Mouse (Mus musculus) stomach, postnatal 0 days (tissue): Measurements from ENCODE around the gene Atp6v0a1. TPM values are rescaled to one million over a fixed set of nuclear protein-coding genes. Genes with fewer than 3 reads are reported as not detected.
A peak's percentile ranks its signal among the peaks of the same experiment; 100 is the strongest.

ENCODE experiments used
- ATAC-seq: fragments of 200-750 bp; cut with Nextera tagmentation; 2 replicates; pipeline ENCODE4 v1.8.0; 2017; ENCODE audit not compliant: low FRiP score, low TSS enrichment
- DNase-seq: peaks from one replicate; pipeline ENCODE4 v3.0.0-alpha.2; 2016; ENCODE audit warnings: low spot score
- H3K27ac ChIP-seq: fragments of 300-500 bp; sonication (generic); replicated peaks from 2 replicates; pipeline ENCODE4 v1.5.1; 2014; ENCODE audit warnings: mild to moderate bottlenecking, control low read depth
- H3K27me3 ChIP-seq: fragments of 300-500 bp; sonication (generic); 2 replicates; pipeline ENCODE4 v1.6.1; 2014; ENCODE audit warnings: low read length; ENCODE audit not compliant: control insufficient read depth, insufficient read depth
- H3K36me3 ChIP-seq: fragments of 300-500 bp; sonication (generic); 2 replicates; pipeline ENCODE4 v1.6.1; 2014; ENCODE audit warnings: low read length, mixed read lengths; ENCODE audit not compliant: control insufficient read depth, insufficient read depth
- H3K4me1 ChIP-seq: fragments of 300-500 bp; sonication (generic); replicated peaks from 2 replicates; pipeline ENCODE4 v1.6.1; 2014; ENCODE audit warnings: antibody characterized with exemption; ENCODE audit not compliant: control insufficient read depth, insufficient read depth
- H3K4me2 ChIP-seq: fragments of 300-500 bp; sonication (generic); replicated peaks from 2 replicates; pipeline ENCODE4 v1.6.1; 2014; ENCODE audit warnings: low read depth, mild to moderate bottlenecking, control low read depth, moderate library complexity
- H3K4me3 ChIP-seq: fragments of 300-500 bp; sonication (generic); 2 replicates; pipeline ENCODE4 v1.5.1; 2014; ENCODE audit warnings: low read depth, low read length, control low read depth
- H3K9ac ChIP-seq: fragments of 300-500 bp; sonication (generic); 2 replicates; pipeline ENCODE4 v1.6.1; 2014; ENCODE audit warnings: mild to moderate bottlenecking, low read length, control low read depth, mixed read lengths
- H3K9me3 ChIP-seq: fragments of 300-500 bp; sonication (generic); 2 replicates; pipeline ENCODE4 v1.6.1; 2016; ENCODE audit warnings: low read length; ENCODE audit not compliant: control insufficient read depth
- CTCF ChIP-seq: IDR thresholded peaks from 2 replicates; pipeline ENCODE4 v1.5.1; 2016; ENCODE audit warnings: antibody characterized with exemption, low read depth, mild to moderate bottlenecking, moderate library complexity
- EP300 ChIP-seq: optimal IDR thresholded peaks from 2 replicates; pipeline ENCODE3; 2016; ENCODE audit warnings: antibody characterized with exemption
- WGBS: fragments of 180-500 bp; shearing (Covaris S2); extraction: QIAGEN DNeasy Blood & Tissue Kit; methylation state at CpG from one replicate; pipeline ENCODE4 v1.1.7; 2014; 5-methylcytosine and 5-hydroxymethylcytosine counted together
- polyA plus RNA-seq: library from polyadenylated mRNA; unstranded; fragments of >200 nt; fragmentation: Nextera tagmentation; extraction: Ambion mirVana; gene quantifications from 2 replicates; pipeline ENCODE4 v1.2.1, GENCODE M21; 2015

Atp6v0a1 gene
- polyA plus RNA-seq, 1 experiment from 2014 or later = 45.5 TPM

DNA sequence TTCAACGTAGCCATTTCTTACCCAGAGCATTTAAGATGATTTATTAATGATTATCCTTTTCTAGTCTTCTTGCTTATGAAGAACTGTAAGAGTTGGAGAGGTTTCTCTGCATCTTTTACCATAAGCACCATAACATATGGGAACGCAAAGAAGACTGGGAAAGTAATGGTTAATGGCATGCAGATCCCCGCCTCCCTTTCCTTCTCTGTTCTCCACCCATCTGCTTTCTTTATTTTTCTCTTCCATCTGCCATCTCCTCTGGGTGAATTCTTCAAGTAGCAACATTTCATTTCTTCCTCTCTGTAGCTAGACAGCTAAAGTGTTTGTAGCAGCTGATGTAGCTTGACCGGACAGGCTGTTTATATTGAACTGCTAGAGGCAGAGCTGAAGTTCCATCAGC is 14.7 kb downstream of the Atp6v0a1 start:
- H3K4me1 ChIP-seq = no peaks in the 10 kb centered on the region
- H3K36me3 ChIP-seq = peaks cover 6% of the 10 kb centered on the region; the same call in 1 of the 2 replicates

DNA sequence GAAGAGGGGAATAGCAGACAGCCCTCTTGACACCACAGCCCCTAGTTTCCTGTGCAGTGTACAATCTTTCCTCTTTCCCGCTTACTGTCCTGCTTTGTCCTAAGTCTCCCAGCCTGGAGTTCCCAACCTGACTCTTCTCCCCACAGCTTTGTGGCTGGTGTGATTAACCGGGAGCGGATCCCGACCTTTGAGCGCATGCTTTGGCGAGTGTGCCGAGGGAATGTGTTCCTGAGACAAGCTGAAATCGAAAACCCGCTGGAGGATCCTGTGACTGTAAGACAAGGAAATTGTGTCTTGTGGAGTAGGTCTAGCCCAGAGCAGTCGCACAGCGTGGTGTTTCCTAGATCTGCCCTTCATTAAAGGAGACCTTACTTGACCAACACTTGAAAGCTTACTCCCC is 17.9 kb downstream of the Atp6v0a1 start:
- Histone ChIP-seq H3K36me3 (peaks cover 6% of the 10 kb centered on the region; the same call in 1 of the 2 replicates), H3K9ac (no peak overlapping the region), H3K4me3 (no peak overlapping the region), H3K9me3 (no peaks in the 10 kb centered on the region), H3K4me1 (no peaks in the 10 kb centered on the region), H3K4me2 (no peak overlapping the region), H3K27ac (no peak overlapping the region), H3K27me3 (no peaks in the 10 kb centered on the region)
- no peak for ATAC-seq
- 94% methylated on average over 11 of the region's 11 CpGs for WGBS
- DNase-seq = no peak
- TF ChIP-seq CTCF = no peak

More for the DNA sequence above, 14.7 kb downstream of the Atp6v0a1 start:
- H3K9ac ChIP-seq = no peak overlapping the region
- no peak overlapping the region for H3K27ac ChIP-seq
- TF ChIP-seq EP300 (no peak), CTCF (no peak)
- H3K4me2 ChIP-seq = no peak overlapping the region
- no peak for DNase-seq
- H3K9me3 ChIP-seq = no peaks in the 10 kb centered on the region
- no peaks in the 10 kb centered on the region for H3K27me3 ChIP-seq
- no peak for ATAC-seq
- 72% methylated on average over 4 of the region's 4 CpGs for WGBS
- no peak overlapping the region for H3K4me3 ChIP-seq

DNA sequence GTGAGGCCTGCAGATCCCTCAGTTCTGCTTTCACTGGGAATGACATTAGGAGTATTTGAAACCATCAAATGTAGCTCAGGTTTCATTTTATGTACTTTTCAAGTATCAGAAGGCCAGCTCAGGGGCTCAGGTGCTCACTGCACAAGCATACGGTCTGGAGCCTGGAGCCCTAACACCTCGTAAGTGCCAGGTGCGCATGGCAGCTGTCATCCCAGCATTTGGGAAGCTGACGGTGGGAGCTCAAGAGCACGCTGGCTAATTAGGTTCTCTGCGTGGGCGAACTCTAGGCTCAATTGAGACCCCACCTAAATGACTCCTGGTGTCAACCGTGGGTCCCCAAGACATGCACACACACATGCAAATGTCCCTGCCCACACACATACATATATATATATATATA is 20.1 kb downstream of the Atp6v0a1 start:
- Histone ChIP-seq H3K4me2 (no peak overlapping the region), H3K27me3 (no peaks in the 10 kb centered on the region), H3K27ac (no peak overlapping the region), H3K4me3 (no peak overlapping the region), H3K36me3 (peaks cover 13% of the 10 kb centered on the region), H3K9ac (no peak overlapping the region), H3K4me1 (no peaks in the 10 kb centered on the region), H3K9me3 (no peaks in the 10 kb centered on the region)
- no peak for TF ChIP-seq CTCF
- DNase-seq (no peak), ATAC-seq (no peak)
- 90% methylated on average over 8 of the region's 8 CpGs for WGBS

DNA sequence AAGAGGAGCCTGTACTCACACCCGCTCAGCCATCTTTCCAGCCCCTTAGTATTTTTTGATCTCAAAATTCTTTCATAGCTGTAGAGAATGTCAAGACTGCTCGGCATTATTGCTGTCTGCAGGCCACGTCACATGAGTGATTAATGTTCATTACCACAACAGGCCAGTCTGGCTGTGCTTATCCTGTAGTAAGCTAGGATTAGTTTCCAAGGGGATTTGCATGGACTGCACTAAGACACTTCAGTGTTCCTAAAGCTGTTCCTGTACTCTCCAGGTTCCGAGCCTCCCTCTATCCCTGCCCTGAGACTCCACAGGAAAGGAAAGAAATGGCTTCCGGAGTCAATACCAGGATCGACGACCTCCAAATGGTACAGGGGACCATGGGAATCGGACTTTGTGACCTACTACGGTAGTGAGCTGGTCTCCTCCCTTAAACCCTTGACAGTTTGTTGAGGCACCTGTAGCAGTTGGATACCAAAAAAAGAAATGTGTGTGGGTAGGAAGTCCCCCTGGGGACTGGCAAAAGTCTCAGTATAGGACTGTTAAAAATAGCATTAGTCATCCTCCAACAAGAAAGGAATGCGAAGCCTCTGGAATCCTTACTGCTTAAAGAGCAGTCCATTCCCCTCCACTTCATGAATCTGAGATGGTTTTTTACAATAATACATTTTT is 21.0 kb downstream of the Atp6v0a1 start:
- Histone ChIP-seq H3K9me3 (no peaks in the 10 kb centered on the region), H3K9ac (no peak overlapping the region), H3K4me1 (no peaks in the 10 kb centered on the region), H3K27me3 (no peaks in the 10 kb centered on the region), H3K27ac (0 out of 2 replicates have a peak overlapping the region, but pooled peaks have one; percentile 8), H3K4me2 (no peak overlapping the region), H3K36me3 (peaks cover 13% of the 10 kb centered on the region), H3K4me3 (no peak overlapping the region)
- DNase-seq (no peak), ATAC-seq (no peak)
- TF ChIP-seq EP300 (no peak), CTCF (no peak)
- 66% methylated on average over 10 of the region's 10 CpGs for WGBS

DNA sequence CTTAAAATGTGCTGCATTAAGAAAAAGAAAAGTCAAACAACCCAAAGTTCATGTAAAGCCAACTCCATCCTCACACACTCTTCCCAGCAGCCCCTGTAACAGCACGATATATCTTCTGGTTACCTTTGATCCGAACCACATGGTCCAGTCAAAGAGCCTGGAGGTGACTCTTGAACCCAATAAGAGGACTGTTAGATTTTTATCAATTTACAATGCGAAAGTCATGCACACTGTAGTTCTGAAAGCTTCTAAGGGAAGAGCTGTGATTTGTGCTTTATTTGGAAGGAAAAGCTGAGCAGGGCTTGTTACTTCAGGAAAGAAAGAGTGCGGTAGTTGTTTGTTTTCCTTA is 21.5 kb downstream of the Atp6v0a1 start:
- H3K36me3 ChIP-seq = peaks cover 13% of the 10 kb centered on the region
- no peak overlapping the region for H3K4me2 ChIP-seq
- H3K27ac ChIP-seq = no peak overlapping the region
- no peak for TF ChIP-seq EP300
- no peak for TF ChIP-seq CTCF
- no peak for DNase-seq
- H3K4me1 ChIP-seq = no peaks in the 10 kb centered on the region
- no peak overlapping the region for H3K9ac ChIP-seq
- no peak for ATAC-seq
- H3K4me3 ChIP-seq = no peak overlapping the region
- no peaks in the 10 kb centered on the region for H3K9me3 ChIP-seq
- H3K27me3 ChIP-seq = no peaks in the 10 kb centered on the region
- WGBS = 78% methylated on average over 4 of the region's 4 CpGs

DNA sequence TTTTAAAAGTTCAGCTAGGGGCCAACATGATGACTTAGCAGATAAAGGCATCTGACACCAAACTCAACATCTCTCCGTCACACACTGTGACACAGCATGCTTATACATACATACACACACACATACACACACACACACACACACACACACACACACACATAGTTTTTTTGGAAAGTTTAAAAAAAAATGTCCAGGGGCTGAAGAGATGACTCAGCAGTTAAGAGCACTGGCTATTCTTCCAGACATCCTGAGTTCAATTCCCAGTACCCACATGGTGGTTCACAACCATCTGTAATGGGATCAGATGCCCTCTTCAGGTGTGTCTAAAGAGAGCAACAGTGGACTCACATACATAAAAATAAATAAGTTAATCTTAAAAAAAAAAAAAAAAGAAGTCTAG is 22.2 kb downstream of the Atp6v0a1 start:
- ATAC-seq = no peak
- H3K9me3 ChIP-seq = no peaks in the 10 kb centered on the region
- no peak overlapping the region for H3K27ac ChIP-seq
- WGBS = 95% methylated on average over 1 of the region's 1 CpGs
- no peak for DNase-seq
- TF ChIP-seq EP300 = no peak
- no peaks in the 10 kb centered on the region for H3K4me1 ChIP-seq
- no peak overlapping the region for H3K4me2 ChIP-seq
- no peak overlapping the region for H3K9ac ChIP-seq
- no peaks in the 10 kb centered on the region for H3K27me3 ChIP-seq
- H3K36me3 ChIP-seq = peaks cover 13% of the 10 kb centered on the region
- no peak overlapping the region for H3K4me3 ChIP-seq
